8 mouse cellular contexts compared by ENCODE assay signal in genomic region chr10:70096366-70097188, GRCm38 (mm10). TPM values are rescaled to one million over a fixed set of nuclear protein-coding genes. Genes with fewer than 3 reads are reported as not detected.
DNase-seq lines count a peak whose midpoint lies in the region; ATAC-seq and TF ChIP-seq lines count a peak whose summit lies in the region.

Gene Ccdc6, plus strand, starts transcription at chr10:70097121.

- H3K27ac ChIP-seq in hindbrain, postnatal 0 days: peak within 1 kb of the TSS; percentile 87

- TF ChIP-seq CTCF in hindbrain, postnatal 0 days (IDR thresholded peaks at IDR 0.05; ENCODE audit: low read depth): peak; percentile 55

- intact Hi-C loops in left cerebral cortex, postnatal 10 days (cut with DNase I): loop anchor here (5.0 kb wide), 2 partner anchors 56 to 71 kb away; no protein-coding TSS in a partner anchor

- no peaks in the 10 kb centered on the region for H3K9me3 ChIP-seq in hindbrain, postnatal 0 days (ENCODE audit: low read length)

- peaks cover 12% of the 10 kb centered on the region for H3K4me1 ChIP-seq in hindbrain, postnatal 0 days (ENCODE audit: insufficient read depth, low read length)

- H3K9ac ChIP-seq in hindbrain, postnatal 0 days (replicated peaks; ENCODE audit: low read length): peak within 1 kb of the TSS; percentile 89

- H3K27me3 ChIP-seq in hindbrain, postnatal 0 days (ENCODE audit: insufficient read depth, low read length): no peaks in the 10 kb centered on the region

- no peaks in the 10 kb centered on the region for H3K36me3 ChIP-seq in hindbrain, postnatal 0 days (ENCODE audit: insufficient read depth, low read length)

- 2% methylated on average over 46 of the region's 77 CpGs for WGBS in hindbrain, postnatal 0 days

- peak; percentile 69 to 77 for DNase-seq in gastrocnemius, adult 8-10 months (ENCODE audit: low spot score in 2 of 2)
- DNase-seq in hindbrain, postnatal 0 days (ENCODE audit: low spot score): peak; percentile 94
- DNase-seq in left cerebral cortex, postnatal 10 days (ENCODE audit: extremely low spot score in 1 of 2, low spot score in 2 of 2): peak; percentile 71 to 93
- peak; percentile 89 to 92 for DNase-seq in right cerebral cortex, postnatal 10 days (ENCODE audit: low spot score in 2 of 2)
- peak; percentile 84 for DNase-seq in urinary bladder, postnatal 25 days (ENCODE audit: low spot score)

- H3K4me3 ChIP-seq in hindbrain, postnatal 0 days (ENCODE audit: low read length): peak within 1 kb of the TSS; percentile 99

- peak; percentile 75 for ATAC-seq in activated CD4-positive, CD25-positive, alpha-beta regulatory T cell, adult 4 months
- ATAC-seq in common myeloid progenitor, adult 5-6 weeks (replicated peaks; ENCODE audit: low read depth, poor library complexity, severe bottlenecking): peak; percentile 62
- ATAC-seq in hindbrain, postnatal 0 days: peak; percentile 91
- peak; percentile 68 for ATAC-seq in megakaryocyte progenitor cell, adult 5-6 weeks (replicated peaks; ENCODE audit: poor library complexity)

- peak within 1 kb of the TSS; percentile 92 for H3K4me2 ChIP-seq in hindbrain, postnatal 0 days (ENCODE audit: low read depth, low read length)

RNA-seq across cellular contexts. Expression of gene Ccdc6, which starts in this region (rescaled TPM):
- 10 to 100 TPM; 26.0 to 27.6 TPM for polyA plus RNA-seq in activated CD4-positive, CD25-positive, alpha-beta regulatory T cell, adult 4 months (2017; shearing (Covaris generic))
- 24.3 and 29.0 TPM in 2 replicates for total RNA-seq in common myeloid progenitor, adult 5-6 weeks (2017)
- 100 to 1,000 TPM; 102 to 119 (median 108) TPM for total RNA-seq in gastrocnemius, adult 8-10 months (2022)
- 28.0 and 29.7 TPM in 2 replicates for total RNA-seq in hindbrain, postnatal 0 days (2014; rRNA removed)
- 22.6 and 22.9 TPM in 2 replicates for polyA plus RNA-seq in hindbrain, postnatal 0 days (2015; fragmentation: Nextera tagmentation; extraction: Ambion mirVana)
- total RNA-seq in left cerebral cortex, postnatal 10 days (2021): 10 to 100 TPM; 56.2 to 62.9 TPM
- 27.7 and 28.2 TPM in 2 replicates for total RNA-seq in megakaryocyte progenitor cell, adult 5-6 weeks (2015)
- total RNA-seq in megakaryocyte progenitor cell, adult 5-6 weeks (2017): 18.2 and 21.6 TPM in 2 replicates

Comparison
In these comparisons a context has a peak if more than half of its experiments do, and no peak if none do; other contexts are left out.
1. Peak in every context shown above with its lines: DNase-seq, ATAC-seq, H3K4me3 ChIP-seq and H3K27ac ChIP-seq.